Mouse (Mus musculus) Patski (cell line): ENCODE results near the gene Ggps1. TPM values are rescaled to one million over a fixed set of nuclear protein-coding genes. Genes with fewer than 3 reads are reported as not detected.
"Not testable (repeated sequence)": the region's sequence is repeated elsewhere in the genome, so short reads cannot be mapped to it uniquely, and the experiment has no call there.

Experiments
- ATAC-seq: fragments of 100-300 bp; one replicate; pipeline ENCODE4 v1.8.0; 2021
- CTCF ChIA-PET: fragments of 350-600 bp; sonication (Branson Sonifier 250); formaldehyde crosslinking; loops from one replicate; lab custom pipeline; 2022; ENCODE audit warnings: inconsistent platforms; lab: Charles Lee
- POLR2A ChIA-PET: fragments of 350-600 bp; sonication (Branson Sonifier 250); formaldehyde crosslinking; loops from one replicate; lab custom pipeline; 2022; ENCODE audit warnings: antibody characterized with exemption, inconsistent platforms; lab: Charles Lee
- DNase-seq: peaks from one replicate; pipeline ENCODE4 v3.0.0-alpha.2; 2011; ENCODE audit warnings: low read depth, low spot score
- H3K27me3 ChIP-seq: fragments of 371-371 bp; one replicate; pipeline ENCODE4 v1.5.1; 2021
- CTCF ChIP-seq: fragments of 100-300 bp; IDR thresholded peaks from one replicate; pipeline ENCODE4 v1.5.1; 2021
- in situ Hi-C: fragments of 300-500 bp; cut with MboI; formaldehyde crosslinking; loops from 3 replicates; pipeline ENCODE4 v1.11.1; 2018; ENCODE audit warnings: low pct_unique_long_range_greater_than_20kb, mixed read lengths
- polyA plus RNA-seq: library from polyadenylated mRNA; unstranded; gene quantifications from one replicate; pipeline ENCODE4 v1.2.3, GENCODE M21; 2021

The Ggps1 gene
- polyA plus RNA-seq, 1 experiment from 2014 or later = 34.1 TPM

- ATAC-seq (peak; percentile 77), DNase-seq (peak; percentile 80)
- in situ Hi-C loops = no loop called here
- H3K27me3 ChIP-seq = no peaks in the 10 kb centered on the region
- POLR2A ChIA-PET = interaction anchor here (1.3 to 2.6 kb wide), 2 partner anchors 12 to 22 kb away, joined by 3 to 15 read pairs; partner anchors contain the start of genes Arid4b and Ggps1
- CTCF ChIA-PET = no interaction called here
- no peak for TF ChIP-seq CTCF
These were observed 23.1 kb downstream of the Ggps1 start for GRCm38 (mm10) chr13:14040186-14040585.

GRCm38 (mm10) chr13:14039292-14039965 lies 23.9 kb downstream of the Ggps1 start, which contains the start of gene Tbce:
Gene Tbce (minus strand): TSS chr13:14039638.
- TF ChIP-seq CTCF = no peak
- H3K27me3 ChIP-seq = no peaks in the 10 kb centered on the region
- in situ Hi-C loops = no loop called here
- ChIA-PET CTCF (no interaction called here), POLR2A (interaction anchor here (0.6 to 2.6 kb wide), 3 partner anchors 13 to 25 kb away, joined by 3 to 15 read pairs (median 3); partner anchors contain the start of genes Arid4b and Ggps1)
- peak; percentile 88 for ATAC-seq
- DNase-seq = peak; percentile 62

GRCm38 (mm10) chr13:14038911-14039291 lies 24.4 kb downstream of the Ggps1 start:
- in situ Hi-C loops = no loop called here
- H3K27me3 ChIP-seq = no peaks in the 10 kb centered on the region
- no peak for TF ChIP-seq CTCF
- ATAC-seq (no peak), DNase-seq (no peak)
- POLR2A ChIA-PET = interaction anchor here (2.6 kb wide), 1 partner anchor 23 kb away, joined by 15 read pairs; the partner anchor contains the start of genes Arid4b and Ggps1
- CTCF ChIA-PET = no interaction called here

GRCm38 (mm10) chr13:14035875-14036630 lies 27.2 kb downstream of the Ggps1 start:
- ATAC-seq (no peak), DNase-seq (no peak)
- no peaks in the 10 kb centered on the region for H3K27me3 ChIP-seq
- in situ Hi-C loops = no loop called here
- ChIA-PET POLR2A (no interaction called here), CTCF (no interaction called here)
- no peak for TF ChIP-seq CTCF

GRCm38 (mm10) chr13:14035352-14035751 lies 27.9 kb downstream of the Ggps1 start:
- H3K27me3 ChIP-seq, CTCF ChIA-PET, POLR2A ChIA-PET, DNase-seq, in situ Hi-C loops, ATAC-seq: not testable (repeated sequence)
- TF ChIP-seq CTCF = peak; percentile 51

GRCm38 (mm10) chr13:14034073-14034348 lies 29.3 kb downstream of the Ggps1 start:
- no peak for DNase-seq
- in situ Hi-C loops = no loop called here
- ChIA-PET POLR2A (no interaction called here), CTCF (interaction anchor here (1.0 kb wide), 1 partner anchor 28 kb away, joined by 4 read pairs; no protein-coding TSS in a partner anchor)
- H3K27me3 ChIP-seq = no peaks in the 10 kb centered on the region
- ATAC-seq = no peak
- TF ChIP-seq CTCF = no peak

GRCm38 (mm10) chr13:14033309-14034072 lies 29.8 kb downstream of the Ggps1 start:
- in situ Hi-C loops = no loop called here
- POLR2A ChIA-PET = no interaction called here
- no peak for ATAC-seq
- CTCF ChIA-PET = interaction anchor here (1.0 kb wide), 1 partner anchor 28 kb away, joined by 4 read pairs; no protein-coding TSS in a partner anchor
- DNase-seq = no peak
- no peaks in the 10 kb centered on the region for H3K27me3 ChIP-seq
- TF ChIP-seq CTCF = no peak

- no peak for TF ChIP-seq CTCF
- POLR2A ChIA-PET = interaction anchor here (0.6 kb wide), 1 partner anchor 1255 kb away, joined by 3 read pairs; no protein-coding TSS in a partner anchor
- ATAC-seq (no peak), DNase-seq (no peak)
- CTCF ChIA-PET = interaction anchor here (1.0 to 1.9 kb wide), 2 partner anchors 9 to 12 kb away, joined by 3 to 5 read pairs; no protein-coding TSS in a partner anchor
- in situ Hi-C loops = no loop called here
- H3K27me3 ChIP-seq = no peaks in the 10 kb centered on the region
These were observed 37.0 kb downstream of the Ggps1 start for GRCm38 (mm10) chr13:14026154-14026820.

GRCm38 (mm10) chr13:14025554-14025953 lies 37.7 kb downstream of the Ggps1 start:
- in situ Hi-C loops = no loop called here
- CTCF ChIA-PET = interaction anchor here (1.0 to 1.9 kb wide), 2 partner anchors 8 to 12 kb away, joined by 3 to 5 read pairs; no protein-coding TSS in a partner anchor
- H3K27me3 ChIP-seq = no peaks in the 10 kb centered on the region
- TF ChIP-seq CTCF = no peak
- POLR2A ChIA-PET = no interaction called here
- ATAC-seq (no peak), DNase-seq (no peak)

GRCm38 (mm10) chr13:14021417-14021816 lies 41.9 kb downstream of the Ggps1 start:
- POLR2A ChIA-PET, CTCF ChIA-PET, in situ Hi-C loops, ATAC-seq, H3K27me3 ChIP-seq, DNase-seq: not testable (repeated sequence)
